Mouse (Mus musculus) midbrain, postnatal 0 days (tissue): ENCODE measurements around the gene Txndc16. TPM values are rescaled to one million over a fixed set of nuclear protein-coding genes. Genes with fewer than 3 reads are reported as not detected.

Source experiments
- ATAC-seq: fragments of 200-750 bp; cut with Nextera tagmentation; 2 replicates; pipeline ENCODE4 v1.8.0; 2017; ENCODE audit warnings: moderate number of reproducible peaks, mild to moderate bottlenecking, moderate TSS enrichment, moderate library complexity; ENCODE audit not compliant: low FRiP score
- DNase-seq: peaks from one replicate; pipeline ENCODE4 v3.0.0-alpha.2; 2015; ENCODE audit warnings: low spot score
- H3K27ac ChIP-seq: fragments of 300-500 bp; sonication (generic); 2 replicates; pipeline ENCODE4 v1.5.1; 2014; ENCODE audit warnings: low read depth, mild to moderate bottlenecking, low read length, mixed read lengths
- H3K27me3 ChIP-seq: fragments of 300-500 bp; sonication (generic); 2 replicates; pipeline ENCODE4 v1.6.1; 2014; ENCODE audit warnings: low read length, control low read depth, mixed read lengths; ENCODE audit not compliant: insufficient read depth
- H3K36me3 ChIP-seq: fragments of 300-500 bp; sonication (generic); 2 replicates; pipeline ENCODE4 v1.6.1; 2014; ENCODE audit warnings: low read length, control low read depth, mixed read lengths; ENCODE audit not compliant: insufficient read depth
- H3K4me1 ChIP-seq: fragments of 300-500 bp; sonication (generic); 2 replicates; pipeline ENCODE4 v1.6.1; 2014; ENCODE audit warnings: mild to moderate bottlenecking, control low read depth, antibody characterized with exemption, low read length, mixed read lengths; ENCODE audit not compliant: insufficient read depth
- H3K4me2 ChIP-seq: fragments of 300-500 bp; sonication (generic); 2 replicates; pipeline ENCODE4 v1.6.1; 2014; ENCODE audit warnings: low read depth, mild to moderate bottlenecking, low read length, mixed read lengths; ENCODE audit not compliant: poor library complexity, severe bottlenecking
- H3K4me3 ChIP-seq: fragments of 300-500 bp; sonication (generic); 2 replicates; pipeline ENCODE4 v1.5.1; 2014; ENCODE audit warnings: low read depth, mild to moderate bottlenecking, low read length, moderate library complexity
- H3K9ac ChIP-seq: fragments of 300-500 bp; sonication (generic); replicated peaks from 2 replicates; pipeline ENCODE4 v1.6.1; 2014; ENCODE audit warnings: mild to moderate bottlenecking, low read length, moderate library complexity, mixed read lengths; ENCODE audit not compliant: poor library complexity, severe bottlenecking
- H3K9me3 ChIP-seq: fragments of 300-500 bp; sonication (generic); 2 replicates; pipeline ENCODE4 v1.6.1; 2016; ENCODE audit warnings: low read length, control low read depth
- CTCF ChIP-seq: IDR thresholded peaks from 2 replicates; pipeline ENCODE4 v1.5.1; 2016; ENCODE audit warnings: antibody characterized with exemption, mild to moderate bottlenecking
- WGBS: fragments of 180-500 bp; shearing (Covaris S2); extraction: QIAGEN DNeasy Blood & Tissue Kit; methylation state at CpG from one replicate; pipeline ENCODE4 v1.1.7; 2014; 5-methylcytosine and 5-hydroxymethylcytosine counted together
- polyA plus RNA-seq: library from polyadenylated mRNA; unstranded; fragments of >200 nt; fragmentation: Nextera tagmentation; extraction: Ambion mirVana; gene quantifications from 2 replicates; pipeline ENCODE4 v1.2.1, GENCODE M21; 2015
- total RNA-seq: library from RNA; depleted of rRNA; stranded (reverse); fragments of >200 nt; gene quantifications from 2 replicates; pipeline ENCODE4 v1.2.3, GENCODE M21; 2014; rRNA removed

Txndc16 gene
- total and polyA plus RNA-seq, 2 experiments from 2014 or later, result 31.2 to 53.1 TPM

- WGBS, result 90% methylated on average over 4 of the region's 4 CpGs
- no peaks in the 10 kb centered on the region for H3K9me3 ChIP-seq
- no peak overlapping the region for H3K27ac ChIP-seq
- no peak overlapping the region for H3K4me3 ChIP-seq
- no peak for TF ChIP-seq CTCF
- no peak for DNase-seq
- H3K36me3 ChIP-seq, result no peaks in the 10 kb centered on the region
- no peaks in the 10 kb centered on the region for H3K27me3 ChIP-seq
- H3K4me2 ChIP-seq, result no peak overlapping the region
- no peak for ATAC-seq
- H3K4me1 ChIP-seq, result no peaks in the 10 kb centered on the region
- no peak overlapping the region for H3K9ac ChIP-seq
Observed at GRCm38 (mm10) chr14:45090011-45090410, 130.1 kb downstream of the Txndc16 start.

GRCm38 (mm10) chr14:45085651-45086425, 134.3 kb downstream of the Txndc16 start:
- Histone ChIP-seq H3K4me1 (no peaks in the 10 kb centered on the region), H3K9me3 (no peaks in the 10 kb centered on the region), H3K4me3 (no peak overlapping the region), H3K36me3 (no peaks in the 10 kb centered on the region), H3K27me3 (no peaks in the 10 kb centered on the region), H3K4me2 (no peak overlapping the region), H3K9ac (no peak overlapping the region), H3K27ac (no peak overlapping the region)
- DNase-seq (no peak), ATAC-seq (no peak)
- TF ChIP-seq CTCF, result no peak
- WGBS, result 81% methylated on average over 5 of the region's 5 CpGs

GRCm38 (mm10) chr14:45084656-45085280, 135.4 kb downstream of the Txndc16 start:
- TF ChIP-seq CTCF, result no peak
- WGBS, result 90% methylated on average over 5 of the region's 5 CpGs

GRCm38 (mm10) chr14:45083540-45083939, 136.6 kb downstream of the Txndc16 start:
- DNase-seq (no peak), ATAC-seq (no peak)
- no peak overlapping the region for H3K4me2 ChIP-seq
- no peaks in the 10 kb centered on the region for H3K27me3 ChIP-seq
- no peak for TF ChIP-seq CTCF
- H3K9ac ChIP-seq, result no peak overlapping the region
- 51% methylated on average over 4 of the region's 4 CpGs for WGBS
- no peaks in the 10 kb centered on the region for H3K36me3 ChIP-seq
- H3K27ac ChIP-seq, result no peak overlapping the region
- H3K4me1 ChIP-seq, result no peaks in the 10 kb centered on the region
- no peaks in the 10 kb centered on the region for H3K9me3 ChIP-seq
- H3K4me3 ChIP-seq, result no peak overlapping the region

More at GRCm38 (mm10) chr14:45084656-45085280, 135.4 kb downstream of the Txndc16 start:
- Histone ChIP-seq H3K4me2 (no peak overlapping the region), H3K27me3 (no peaks in the 10 kb centered on the region), H3K4me1 (no peaks in the 10 kb centered on the region), H3K27ac (no peak overlapping the region), H3K9me3 (no peaks in the 10 kb centered on the region), H3K36me3 (no peaks in the 10 kb centered on the region), H3K4me3 (no peak overlapping the region), H3K9ac (no peak overlapping the region)
- DNase-seq (no peak), ATAC-seq (no peak)

Other genes starting within 250 kb of the Txndc16 start
- 0.49 and 0.99 TPM in 2 replicates for gene Ptger2, start 232.1 kb downstream of the Txndc16 start, total RNA-seq
- 1.0 and 1.1 TPM in 2 replicates for gene Ptger2, start 232.1 kb downstream of the Txndc16 start, polyA plus RNA-seq
- 57.1 and 57.3 TPM in 2 replicates for gene Gpr137c, start 611 bp downstream of the Txndc16 start, total RNA-seq
- gene Gpr137c, start 611 bp downstream of the Txndc16 start, polyA plus RNA-seq, result 13.0 and 15.0 TPM in 2 replicates
- 27.9 and 32.0 TPM in 2 replicates for gene Ero1l, start 98.4 kb upstream of the Txndc16 start, total RNA-seq
- 18.6 and 21.5 TPM in 2 replicates for gene Ero1l, start 98.4 kb upstream of the Txndc16 start, polyA plus RNA-seq
- 105 and 128 TPM in 2 replicates for gene Psmc6, start 109.5 kb upstream of the Txndc16 start, total RNA-seq
- 136 and 139 TPM in 2 replicates for gene Psmc6, start 109.5 kb upstream of the Txndc16 start, polyA plus RNA-seq
- gene Styx, start 130.8 kb upstream of the Txndc16 start, total RNA-seq, result 24.3 and 26.8 TPM in 2 replicates
- 64.0 and 72.1 TPM in 2 replicates for gene Styx, start 130.8 kb upstream of the Txndc16 start, polyA plus RNA-seq
- gene Gnpnat1, start 184.6 kb upstream of the Txndc16 start, total RNA-seq, result 17.6 and 26.2 TPM in 2 replicates
- 19.1 and 23.5 TPM in 2 replicates for gene Gnpnat1, start 184.6 kb upstream of the Txndc16 start, polyA plus RNA-seq